Mouse (Mus musculus) heart, embryonic 16.5 days (tissue): ENCODE results near the gene Acsl5. TPM values are rescaled to one million over a fixed set of nuclear protein-coding genes. Genes with fewer than 3 reads are reported as not detected.

ENCODE experiments used
- ATAC-seq: fragments of 200-750 bp; cut with Nextera tagmentation; replicated peaks from 2 replicates; pipeline ENCODE4 v1.8.0; 2017; ENCODE audit warnings: moderate number of reproducible peaks; ENCODE audit not compliant: insufficient read depth, low FRiP score; ENCODE audit errors: extremely low read depth
- H3K27ac ChIP-seq: fragments of 300-500 bp; sonication (generic); 2 replicates; pipeline ENCODE4 v1.5.1; 2014; ENCODE audit warnings: mild to moderate bottlenecking, low read length, control low read depth, moderate library complexity
- H3K27me3 ChIP-seq: fragments of 300-500 bp; sonication (generic); 2 replicates; pipeline ENCODE4 v1.6.1; 2014; ENCODE audit warnings: low read length, mixed read lengths; ENCODE audit not compliant: control insufficient read depth, insufficient read depth
- H3K36me3 ChIP-seq: fragments of 300-500 bp; sonication (generic); 2 replicates; pipeline ENCODE4 v1.6.1; 2014; ENCODE audit not compliant: control insufficient read depth, insufficient read depth
- H3K4me1 ChIP-seq: fragments of 300-500 bp; sonication (generic); 2 replicates; pipeline ENCODE4 v1.6.1; 2014; ENCODE audit warnings: low read length, mixed read lengths; ENCODE audit not compliant: control insufficient read depth, insufficient read depth
- H3K4me2 ChIP-seq: fragments of 300-500 bp; sonication (generic); 2 replicates; pipeline ENCODE4 v1.6.1; 2014; ENCODE audit warnings: low read depth, mild to moderate bottlenecking, control low read depth, low read length
- H3K4me3 ChIP-seq: fragments of 300-500 bp; sonication (generic); 2 replicates; pipeline ENCODE4 v1.5.1; 2014; ENCODE audit warnings: mild to moderate bottlenecking, control low read depth, low read length
- H3K9ac ChIP-seq: fragments of 300-500 bp; sonication (generic); 2 replicates; pipeline ENCODE4 v1.6.1; 2014; ENCODE audit warnings: low read length, control low read depth
- H3K9me3 ChIP-seq: fragments of 300-500 bp; sonication (generic); replicated peaks from 2 replicates; pipeline ENCODE4 v1.6.1; 2016; ENCODE audit warnings: low read length; ENCODE audit not compliant: control insufficient read depth
- WGBS: fragments of 180-500 bp; shearing (Covaris S2); extraction: QIAGEN DNeasy Blood & Tissue Kit; methylation state at CpG from one replicate; pipeline ENCODE4 v1.1.7; 2014; 5-methylcytosine and 5-hydroxymethylcytosine counted together
- polyA plus RNA-seq: library from polyadenylated mRNA; unstranded; fragments of >200 nt; fragmentation: Nextera tagmentation; extraction: Ambion mirVana; gene quantifications from 2 replicates; pipeline ENCODE4 v1.2.1, GENCODE M21; 2015

Gene Acsl5
- polyA plus RNA-seq, 1 experiment from 2014 or later: 37.0 TPM

GRCm38 (mm10) chr19:55286034-55286433, 34.3 kb downstream of the Acsl5 start:
- 90% methylated on average over 4 of the region's 4 CpGs for WGBS
- Histone ChIP-seq H3K27me3 (no peaks in the 10 kb centered on the region), H3K9me3 (no peaks in the 10 kb centered on the region), H3K4me3 (no peak overlapping the region), H3K9ac (no peak overlapping the region), H3K4me2 (no peak overlapping the region), H3K36me3 (peaks cover 38% of the 10 kb centered on the region), H3K4me1 (no peaks in the 10 kb centered on the region), H3K27ac (no peak overlapping the region)
- ATAC-seq: no peak

GRCm38 (mm10) chr19:55288974-55289373, 37.2 kb downstream of the Acsl5 start:
- peaks cover 31% of the 10 kb centered on the region for H3K36me3 ChIP-seq
- H3K27ac ChIP-seq: no peak overlapping the region
- H3K4me3 ChIP-seq: no peak overlapping the region
- no peaks in the 10 kb centered on the region for H3K9me3 ChIP-seq
- H3K27me3 ChIP-seq: no peaks in the 10 kb centered on the region
- H3K9ac ChIP-seq: no peak overlapping the region
- H3K4me1 ChIP-seq: no peaks in the 10 kb centered on the region
- H3K4me2 ChIP-seq: no peak overlapping the region
- no peak for ATAC-seq

- H3K27ac ChIP-seq: no peak overlapping the region
- no peak overlapping the region for H3K4me3 ChIP-seq
- no peak overlapping the region for H3K4me2 ChIP-seq
- no peaks in the 10 kb centered on the region for H3K4me1 ChIP-seq
- 85% methylated on average over 2 of the region's 2 CpGs for WGBS
- no peaks in the 10 kb centered on the region for H3K9me3 ChIP-seq
- ATAC-seq: no peak
- no peaks in the 10 kb centered on the region for H3K27me3 ChIP-seq
- peaks cover 28% of the 10 kb centered on the region for H3K36me3 ChIP-seq
- no peak overlapping the region for H3K9ac ChIP-seq
Measured at GRCm38 (mm10) chr19:55290621-55291270, 39.0 kb downstream of the Acsl5 start.

- H3K4me1 ChIP-seq: no peaks in the 10 kb centered on the region
- H3K9ac ChIP-seq: no peak overlapping the region
- WGBS: 91% methylated on average over 2 of the region's 2 CpGs
- H3K9me3 ChIP-seq: no peaks in the 10 kb centered on the region
- peaks cover 31% of the 10 kb centered on the region for H3K36me3 ChIP-seq
- no peak for ATAC-seq
- no peak overlapping the region for H3K27ac ChIP-seq
- H3K4me2 ChIP-seq: no peak overlapping the region
- no peaks in the 10 kb centered on the region for H3K27me3 ChIP-seq
- no peak overlapping the region for H3K4me3 ChIP-seq
Measured at GRCm38 (mm10) chr19:55292210-55292850, 40.6 kb downstream of the Acsl5 start.

- Histone ChIP-seq H3K27ac (no peak overlapping the region), H3K36me3 (peaks cover 30% of the 10 kb centered on the region), H3K4me2 (no peak overlapping the region), H3K4me3 (no peak overlapping the region), H3K9ac (no peak overlapping the region), H3K27me3 (no peaks in the 10 kb centered on the region), H3K4me1 (no peaks in the 10 kb centered on the region), H3K9me3 (no peaks in the 10 kb centered on the region)
- 27% methylated on average over 4 of the region's 4 CpGs for WGBS
- no peak for ATAC-seq
Measured at GRCm38 (mm10) chr19:55293175-55293574, 41.4 kb downstream of the Acsl5 start.

GRCm38 (mm10) chr19:55295075-55295474, 43.3 kb downstream of the Acsl5 start:
- Histone ChIP-seq H3K4me2 (no peak overlapping the region), H3K27ac (no peak overlapping the region), H3K9ac (no peak overlapping the region), H3K27me3 (no peaks in the 10 kb centered on the region), H3K4me3 (no peak overlapping the region), H3K36me3 (peaks cover 26% of the 10 kb centered on the region), H3K4me1 (no peaks in the 10 kb centered on the region), H3K9me3 (no peaks in the 10 kb centered on the region)
- ATAC-seq: no peak
- 80% methylated on average over 9 of the region's 9 CpGs for WGBS

- Histone ChIP-seq H3K36me3 (peaks cover 23% of the 10 kb centered on the region), H3K9me3 (no peaks in the 10 kb centered on the region), H3K27me3 (no peaks in the 10 kb centered on the region)
Measured at GRCm38 (mm10) chr19:55295556-55295955, 43.8 kb downstream of the Acsl5 start.

GRCm38 (mm10) chr19:55296301-55296700, 44.6 kb downstream of the Acsl5 start:
- 86% methylated on average over 2 of the region's 2 CpGs for WGBS

More at GRCm38 (mm10) chr19:55295556-55295955, 43.8 kb downstream of the Acsl5 start:
- no peak overlapping the region for H3K4me2 ChIP-seq
- H3K9ac ChIP-seq: no peak overlapping the region
- no peak overlapping the region for H3K27ac ChIP-seq
- no peaks in the 10 kb centered on the region for H3K4me1 ChIP-seq
- 78% methylated on average over 3 of the region's 3 CpGs for WGBS
- H3K4me3 ChIP-seq: no peak overlapping the region
- ATAC-seq: no peak

GRCm38 (mm10) chr19:55297489-55297888, 45.8 kb downstream of the Acsl5 start:
- no peaks in the 10 kb centered on the region for H3K4me1 ChIP-seq
- no peak for ATAC-seq
- H3K27ac ChIP-seq: no peak overlapping the region
- no peaks in the 10 kb centered on the region for H3K9me3 ChIP-seq
- 89% methylated on average over 2 of the region's 2 CpGs for WGBS
- peaks cover 31% of the 10 kb centered on the region for H3K36me3 ChIP-seq
- no peak overlapping the region for H3K9ac ChIP-seq
- no peak overlapping the region for H3K4me3 ChIP-seq
- H3K4me2 ChIP-seq: no peak overlapping the region
- no peaks in the 10 kb centered on the region for H3K27me3 ChIP-seq

More at GRCm38 (mm10) chr19:55296301-55296700, 44.6 kb downstream of the Acsl5 start:
- H3K9ac ChIP-seq: no peak overlapping the region
- H3K4me2 ChIP-seq: no peak overlapping the region
- no peaks in the 10 kb centered on the region for H3K27me3 ChIP-seq
- peaks cover 25% of the 10 kb centered on the region for H3K36me3 ChIP-seq
- no peak for ATAC-seq
- no peak overlapping the region for H3K27ac ChIP-seq
- H3K9me3 ChIP-seq: no peaks in the 10 kb centered on the region
- H3K4me3 ChIP-seq: no peak overlapping the region
- H3K4me1 ChIP-seq: no peaks in the 10 kb centered on the region
